Mouse (Mus musculus) testis, adult 2 months (tissue): ENCODE measurements at regions not wholly inside any gene's neighbourhood (a gene's known extent, or its start where the extent isn't known, plus 50 kb on each side); places are given as distances from the start of the nearest gene placed in this dataset.

ENCODE experiments used
- CTCF ChIP-seq: fragments of 200-500 bp; IDR thresholded peaks from 2 replicates; pipeline ENCODE4 v1.5.1; 2012; ENCODE audit warnings: low read depth, mild to moderate bottlenecking, inconsistent platforms, low read length, moderate library complexity; ENCODE audit not compliant: control insufficient read depth, insufficient read depth, insufficient replicate concordance
- POLR2A ChIP-seq: fragments of 200-500 bp; IDR thresholded peaks from 2 replicates; pipeline ENCODE4 v1.6.1; 2012; ENCODE audit warnings: low read depth, mild to moderate bottlenecking, inconsistent platforms, low read length, moderate library complexity; ENCODE audit not compliant: control insufficient read depth

DNA sequence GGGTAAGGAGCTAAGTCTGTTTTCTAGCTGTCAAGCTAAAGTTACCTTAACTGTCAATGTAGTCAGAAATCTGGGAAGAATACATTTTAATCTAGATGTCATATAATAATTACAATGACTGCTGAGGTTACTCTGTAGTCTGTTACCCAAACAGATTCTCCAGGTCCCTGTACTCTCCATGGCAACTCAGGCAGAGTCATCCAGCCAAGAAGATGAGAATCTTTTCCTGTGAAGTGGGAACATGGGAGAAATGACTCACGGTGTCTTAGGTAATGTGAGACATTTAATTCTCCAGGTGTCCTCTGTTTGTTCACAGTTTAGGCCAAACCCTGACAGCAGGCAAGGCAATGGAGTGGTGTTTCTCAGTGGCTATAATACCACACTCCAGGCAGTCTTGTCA lies 81.0 kb upstream of the Cobl start:
- no peak for TF ChIP-seq CTCF
- no peak for TF ChIP-seq POLR2A
